Mouse (Mus musculus) neural tube, embryonic 14.5 days (tissue): ENCODE measurements at regions not wholly inside any gene's neighbourhood (a gene's known extent, or its start where the extent isn't known, plus 50 kb on each side); places are given as distances from the start of the nearest gene placed in this dataset.

Source experiments
- ATAC-seq: fragments of 200-750 bp; cut with Nextera tagmentation; 2 replicates; pipeline ENCODE4 v1.8.0; 2017; ENCODE audit warnings: low read depth, mild to moderate bottlenecking, moderate TSS enrichment, moderate library complexity
- H3K27ac ChIP-seq: fragments of 300-500 bp; sonication (generic); 2 replicates; pipeline ENCODE4 v1.5.1; 2014; ENCODE audit warnings: low read depth, mild to moderate bottlenecking, control low read depth, low read length, moderate library complexity, mixed read lengths
- H3K27me3 ChIP-seq: fragments of 300-500 bp; sonication (generic); 2 replicates; pipeline ENCODE4 v1.6.1; 2014; ENCODE audit warnings: low read length; ENCODE audit not compliant: control insufficient read depth, insufficient read depth
- H3K36me3 ChIP-seq: fragments of 300-500 bp; sonication (generic); 2 replicates; pipeline ENCODE4 v1.6.1; 2014; ENCODE audit warnings: low read length, mixed read lengths; ENCODE audit not compliant: control insufficient read depth, insufficient read depth
- H3K4me1 ChIP-seq: fragments of 300-500 bp; sonication (generic); 2 replicates; pipeline ENCODE4 v1.6.1; 2014; ENCODE audit warnings: low read length; ENCODE audit not compliant: control insufficient read depth, insufficient read depth
- H3K4me2 ChIP-seq: fragments of 300-500 bp; sonication (generic); 2 replicates; pipeline ENCODE4 v1.6.1; 2014; ENCODE audit warnings: mild to moderate bottlenecking, low read depth, low read length, control low read depth
- H3K4me3 ChIP-seq: fragments of 300-500 bp; sonication (generic); 2 replicates; pipeline ENCODE4 v1.5.1; 2014; ENCODE audit warnings: low read depth, low read length, control low read depth, mixed read lengths
- H3K9ac ChIP-seq: fragments of 300-500 bp; sonication (generic); replicated peaks from 2 replicates; pipeline ENCODE4 v1.6.1; 2014; ENCODE audit warnings: low read depth, mild to moderate bottlenecking, control low read depth, low read length, mixed read lengths
- H3K9me3 ChIP-seq: fragments of 300-500 bp; sonication (generic); 2 replicates; pipeline ENCODE4 v1.6.1; 2016; ENCODE audit warnings: low read length; ENCODE audit not compliant: control insufficient read depth
- WGBS: fragments of 180-500 bp; shearing (Covaris S2); extraction: QIAGEN DNeasy Blood & Tissue Kit; methylation state at CpG from one replicate; pipeline ENCODE4 v1.1.7; 2014; 5-methylcytosine and 5-hydroxymethylcytosine counted together

DNA sequence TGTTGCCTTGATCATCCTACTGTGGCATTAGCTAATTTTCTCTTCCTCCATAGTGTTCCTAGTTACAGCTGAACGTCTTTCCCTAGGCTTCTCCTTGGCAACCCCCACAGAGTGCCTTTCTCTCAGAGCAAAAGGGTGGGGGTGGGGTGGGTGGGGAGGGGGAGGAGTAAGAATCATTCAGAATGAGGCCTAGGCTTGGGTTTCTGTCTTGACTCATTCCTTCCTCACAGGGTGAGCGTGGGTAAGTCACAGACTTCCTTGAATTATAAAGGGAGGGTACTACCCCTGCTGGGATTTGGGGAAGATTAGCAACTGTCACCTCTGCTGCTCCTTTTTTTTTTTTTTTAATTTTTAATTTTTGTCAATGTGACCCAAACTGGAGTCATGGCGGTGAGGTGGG is 114.5 kb downstream of the Dhx35 start:
- Histone ChIP-seq H3K27me3 (no peaks in the 10 kb centered on the region), H3K4me1 (no peaks in the 10 kb centered on the region), H3K9ac (no peak overlapping the region), H3K27ac (no peak overlapping the region), H3K4me3 (no peak overlapping the region), H3K4me2 (no peak overlapping the region), H3K36me3 (no peaks in the 10 kb centered on the region), H3K9me3 (no peaks in the 10 kb centered on the region)
- no peak for ATAC-seq
- 51% methylated on average over 3 of the region's 3 CpGs for WGBS

DNA sequence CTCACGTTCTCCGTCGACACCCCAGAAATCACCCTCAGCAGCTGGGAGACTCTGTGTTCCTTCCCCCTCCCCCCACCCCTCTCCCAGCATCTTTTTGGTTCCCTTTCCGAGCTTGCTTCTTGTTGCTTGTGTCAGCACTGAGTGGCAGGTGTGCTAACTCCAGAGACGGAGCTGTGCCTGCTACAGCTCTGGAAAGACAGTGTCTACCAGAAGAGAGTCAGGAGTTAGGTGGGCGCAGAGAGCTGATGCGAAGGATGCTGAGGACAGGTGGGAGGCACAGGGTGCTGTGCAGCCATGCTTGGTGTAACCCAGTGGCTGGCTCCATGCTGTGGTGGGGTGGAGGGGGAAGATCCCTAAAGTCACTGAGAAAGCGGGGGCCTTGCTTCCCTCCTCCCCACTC is 115.7 kb downstream of the Dhx35 start:
- WGBS: 59% methylated on average over 8 of the region's 8 CpGs
- H3K27ac ChIP-seq: no peak overlapping the region
- no peak overlapping the region for H3K4me3 ChIP-seq
- no peaks in the 10 kb centered on the region for H3K36me3 ChIP-seq
- no peak overlapping the region for H3K4me2 ChIP-seq
- H3K9me3 ChIP-seq: no peaks in the 10 kb centered on the region
- no peaks in the 10 kb centered on the region for H3K27me3 ChIP-seq
- H3K4me1 ChIP-seq: no peaks in the 10 kb centered on the region
- no peak overlapping the region for H3K9ac ChIP-seq
- ATAC-seq: no peak

DNA sequence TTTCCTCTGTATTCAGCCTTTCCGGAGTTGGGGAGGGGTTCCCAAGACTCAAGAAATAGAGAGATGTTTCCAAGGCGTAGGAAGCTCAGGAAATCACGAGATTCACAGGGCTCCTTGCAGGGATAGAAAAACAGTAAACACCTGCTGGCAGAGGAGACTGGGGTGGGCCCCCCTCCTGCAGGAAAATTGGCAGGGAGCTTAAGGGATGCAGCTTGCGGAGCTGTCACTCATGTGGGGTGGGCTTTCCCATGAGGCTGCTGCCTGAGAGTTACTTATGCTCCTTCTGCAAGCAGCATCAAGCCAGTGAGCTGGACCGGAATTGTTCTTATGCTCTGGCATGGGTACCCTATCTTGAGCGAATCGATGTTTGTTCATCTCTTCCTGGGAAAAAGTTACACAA is 116.6 kb downstream of the Dhx35 start:
- WGBS: 60% methylated on average over 7 of the region's 7 CpGs
- Histone ChIP-seq H3K27ac (no peak overlapping the region), H3K27me3 (no peaks in the 10 kb centered on the region), H3K36me3 (no peaks in the 10 kb centered on the region), H3K9ac (no peak overlapping the region), H3K4me3 (no peak overlapping the region), H3K9me3 (no peaks in the 10 kb centered on the region), H3K4me1 (no peaks in the 10 kb centered on the region), H3K4me2 (no peak overlapping the region)
- no peak for ATAC-seq

DNA sequence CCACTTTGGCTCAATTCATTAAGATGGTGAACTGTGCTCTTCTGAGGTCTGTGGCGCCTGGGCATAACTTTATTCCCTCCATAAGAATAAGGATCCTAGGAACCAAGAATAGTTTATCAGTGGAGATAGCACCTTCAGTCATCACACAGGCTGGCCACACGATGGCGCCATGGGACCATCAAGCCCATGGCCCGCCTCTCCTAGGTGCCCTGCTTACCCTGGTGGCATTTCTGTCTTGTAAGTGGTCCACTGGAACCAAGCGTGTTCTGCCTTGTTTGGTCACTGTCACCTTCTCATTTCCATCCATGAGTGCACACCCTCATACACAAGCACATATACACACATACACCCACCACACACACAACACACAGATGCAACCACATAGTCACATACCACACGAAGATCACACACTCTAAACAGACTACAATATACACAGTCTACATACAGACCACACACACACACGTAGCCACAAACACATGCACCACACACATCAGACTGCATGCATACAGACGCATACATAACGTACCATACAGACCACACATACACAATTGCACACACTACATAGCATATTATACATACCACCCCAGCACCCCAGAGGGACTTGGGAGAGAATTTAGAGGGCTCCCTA is 118.1 kb downstream of the Dhx35 start:
- Histone ChIP-seq H3K9ac (no peak overlapping the region), H3K27me3 (no peaks in the 10 kb centered on the region)
- WGBS: 38% methylated on average over 9 of the region's 9 CpGs

DNA sequence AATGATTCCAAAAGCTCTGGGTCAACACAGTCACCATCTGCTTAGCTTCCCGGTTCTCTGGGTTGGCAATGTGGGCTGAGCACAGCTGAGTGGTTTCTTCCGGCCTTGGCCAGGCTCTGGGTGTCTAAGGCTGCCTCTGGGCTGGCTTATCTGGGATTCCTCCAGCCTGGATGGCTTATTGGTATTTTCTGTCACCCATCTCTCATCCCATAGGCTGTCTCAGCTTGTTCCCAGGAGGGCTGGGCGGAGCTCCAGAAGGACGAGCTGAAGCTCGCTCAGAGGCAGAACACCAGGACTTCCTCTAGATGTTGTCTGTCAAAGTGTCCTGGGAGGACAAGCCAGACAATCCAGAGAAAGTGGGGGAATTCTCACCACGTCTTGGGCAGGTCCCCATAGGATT is 122.8 kb downstream of the Dhx35 start:
- ATAC-seq: no peak
- WGBS: 73% methylated on average over 6 of the region's 6 CpGs
- no peaks in the 10 kb centered on the region for H3K27me3 ChIP-seq

More for the DNA sequence above, 118.1 kb downstream of the Dhx35 start:
- peak; percentile 71 for ATAC-seq
- no peak overlapping the region for H3K4me2 ChIP-seq
- H3K36me3 ChIP-seq: no peaks in the 10 kb centered on the region
- no peak overlapping the region for H3K27ac ChIP-seq
- H3K4me3 ChIP-seq: no peak overlapping the region
- no peaks in the 10 kb centered on the region for H3K9me3 ChIP-seq
- H3K4me1 ChIP-seq: no peaks in the 10 kb centered on the region

DNA sequence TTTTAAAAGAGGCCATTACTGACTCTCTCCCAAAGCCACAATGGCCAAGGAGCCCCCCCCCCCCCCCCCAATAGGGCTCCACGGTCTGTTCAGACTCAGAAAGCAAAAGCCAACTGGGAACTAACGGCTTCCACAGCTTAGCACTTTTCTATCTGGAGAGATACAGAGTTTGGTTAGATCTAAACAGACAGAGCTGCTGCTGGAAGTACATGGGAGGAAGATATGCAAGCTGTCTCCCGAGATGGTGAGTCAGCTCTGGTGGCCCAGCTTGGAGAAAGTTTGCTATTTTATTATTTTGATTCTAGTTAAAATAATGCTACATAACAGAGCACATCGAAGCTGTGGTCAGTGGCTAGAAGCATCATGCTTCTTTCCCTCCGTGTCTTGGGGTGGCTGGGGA is 123.7 kb downstream of the Dhx35 start:
- Histone ChIP-seq H3K27ac (no peak overlapping the region), H3K4me1 (no peaks in the 10 kb centered on the region), H3K9ac (no peak overlapping the region), H3K4me3 (no peak overlapping the region), H3K27me3 (no peaks in the 10 kb centered on the region), H3K36me3 (no peaks in the 10 kb centered on the region), H3K9me3 (no peaks in the 10 kb centered on the region), H3K4me2 (no peak overlapping the region)
- WGBS: 84% methylated on average over 5 of the region's 5 CpGs
- ATAC-seq: no peak

More for the DNA sequence above, 122.8 kb downstream of the Dhx35 start:
- no peak overlapping the region for H3K27ac ChIP-seq
- H3K36me3 ChIP-seq: no peaks in the 10 kb centered on the region
- H3K4me2 ChIP-seq: no peak overlapping the region
- no peak overlapping the region for H3K4me3 ChIP-seq
- H3K9me3 ChIP-seq: no peaks in the 10 kb centered on the region
- no peak overlapping the region for H3K9ac ChIP-seq
- H3K4me1 ChIP-seq: no peaks in the 10 kb centered on the region

DNA sequence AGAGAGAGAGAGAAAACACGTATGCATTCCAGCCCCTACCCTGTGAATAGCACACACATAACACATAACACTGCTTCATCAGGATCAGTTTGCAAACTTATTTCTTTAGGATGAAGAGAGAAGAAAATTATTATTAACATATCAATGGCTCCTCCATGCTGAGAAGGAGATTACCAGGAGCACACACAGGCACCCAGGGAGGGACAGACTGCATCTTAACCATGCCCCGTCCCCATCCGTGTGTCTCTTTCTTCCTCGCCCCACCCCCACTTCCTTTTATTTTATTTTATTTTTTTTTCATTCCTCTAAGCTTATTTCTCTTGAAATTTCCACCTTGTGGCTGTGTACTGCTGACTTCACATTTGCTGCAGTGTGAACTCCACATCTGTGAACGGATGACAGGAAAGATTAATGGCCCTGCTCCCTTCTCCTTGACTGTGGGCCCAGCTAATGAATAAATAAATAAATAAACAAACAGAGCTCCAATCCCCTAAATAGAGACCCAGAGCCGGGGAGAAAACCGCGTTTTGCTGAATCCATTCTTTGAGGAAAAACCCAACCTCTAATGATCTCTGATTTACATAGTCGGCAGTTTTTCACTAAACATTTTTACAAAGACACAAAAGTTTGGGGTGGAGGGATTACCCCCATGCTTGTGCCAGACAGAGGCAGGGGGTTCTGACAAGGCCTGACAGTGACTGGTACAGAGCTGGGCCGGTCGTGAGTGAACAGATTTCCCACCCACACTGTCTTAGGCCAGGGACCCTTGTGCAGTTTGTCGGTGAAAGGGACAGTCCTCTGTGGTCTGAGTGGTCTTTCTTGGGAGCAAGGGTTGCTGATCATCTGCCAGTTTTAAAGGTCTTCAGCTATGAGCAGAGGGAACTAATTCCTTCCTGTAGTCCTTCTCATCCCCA is 127.0 kb downstream of the Dhx35 start:
- Histone ChIP-seq H3K9me3 (no peaks in the 10 kb centered on the region), H3K4me1 (no peaks in the 10 kb centered on the region), H3K4me3 (no peak overlapping the region), H3K27me3 (0 out of 2 replicates have a peak, but pooled peaks cover 2% of the 10 kb centered on the region), H3K9ac (no peak overlapping the region), H3K27ac (no peak overlapping the region), H3K36me3 (no peaks in the 10 kb centered on the region), H3K4me2 (no peak overlapping the region)
- 52% methylated on average over 12 of the region's 12 CpGs for WGBS
- no peak for ATAC-seq

DNA sequence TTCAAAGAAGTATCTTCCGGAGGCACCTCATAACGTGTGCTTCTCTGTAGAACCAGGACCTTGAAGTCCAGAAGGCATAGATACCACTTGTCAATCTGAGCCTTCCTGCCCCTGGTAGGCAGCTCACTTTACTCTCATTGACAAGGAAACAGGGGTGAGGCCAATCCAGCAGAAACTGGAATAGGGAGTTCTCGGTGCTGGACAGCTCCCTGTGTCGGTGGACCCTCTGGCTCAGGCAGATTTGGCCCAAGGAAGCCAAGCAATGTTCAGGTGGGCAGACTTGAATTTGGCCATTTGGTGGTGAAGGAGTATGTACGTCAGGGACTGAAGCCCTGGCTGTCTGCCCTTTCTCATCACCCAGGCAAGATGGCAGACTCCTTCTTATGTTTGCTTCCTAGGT is 128.2 kb downstream of the Dhx35 start:
- 0 out of 2 replicates have a peak, but pooled peaks cover 2% of the 10 kb centered on the region for H3K27me3 ChIP-seq

DNA sequence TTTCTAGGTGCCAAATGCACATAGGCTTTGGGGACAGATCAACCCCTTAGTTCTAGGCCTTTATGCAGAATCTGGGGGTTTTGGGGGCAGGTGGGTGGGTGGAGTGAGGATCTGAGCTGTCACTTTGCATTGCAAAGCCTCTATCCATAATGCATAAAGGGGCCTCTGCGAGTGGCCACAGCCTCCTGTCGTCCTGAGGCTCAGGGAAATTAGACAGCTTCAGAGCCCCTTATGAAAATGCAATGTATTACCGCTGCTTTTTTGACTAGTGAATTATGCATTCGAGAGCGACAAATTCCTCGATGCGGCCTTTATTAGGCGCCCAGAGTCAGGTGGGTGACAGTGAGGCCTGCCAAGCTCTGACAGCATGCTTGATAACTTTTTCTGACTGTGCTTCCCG is 134.9 kb downstream of the Dhx35 start:
- H3K4me3 ChIP-seq: no peak overlapping the region
- H3K27ac ChIP-seq: no peak overlapping the region
- 55% methylated on average over 9 of the region's 9 CpGs for WGBS
- no peak overlapping the region for H3K9ac ChIP-seq
- H3K27me3 ChIP-seq: no peaks in the 10 kb centered on the region
- no peak overlapping the region for H3K4me2 ChIP-seq
- no peak for ATAC-seq
- no peaks in the 10 kb centered on the region for H3K4me1 ChIP-seq
- H3K36me3 ChIP-seq: no peaks in the 10 kb centered on the region
- no peaks in the 10 kb centered on the region for H3K9me3 ChIP-seq

More for the DNA sequence above, 128.2 kb downstream of the Dhx35 start:
- WGBS: 60% methylated on average over 5 of the region's 5 CpGs
- Histone ChIP-seq H3K27ac (no peak overlapping the region), H3K9ac (no peak overlapping the region), H3K9me3 (no peaks in the 10 kb centered on the region), H3K4me3 (no peak overlapping the region), H3K4me1 (no peaks in the 10 kb centered on the region), H3K4me2 (no peak overlapping the region), H3K36me3 (no peaks in the 10 kb centered on the region)
- no peak for ATAC-seq
